Mouse (Mus musculus) testis, adult 2 months (tissue): ENCODE data around the gene Crim1.

Source experiments
- CTCF ChIP-seq: fragments of 200-500 bp; IDR thresholded peaks from 2 replicates; pipeline ENCODE4 v1.5.1; 2012; ENCODE audit warnings: low read depth, mild to moderate bottlenecking, inconsistent platforms, low read length, moderate library complexity; ENCODE audit not compliant: control insufficient read depth, insufficient read depth, insufficient replicate concordance
- POLR2A ChIP-seq: fragments of 200-500 bp; IDR thresholded peaks from 2 replicates; pipeline ENCODE4 v1.6.1; 2012; ENCODE audit warnings: low read depth, mild to moderate bottlenecking, inconsistent platforms, low read length, moderate library complexity; ENCODE audit not compliant: control insufficient read depth

DNA sequence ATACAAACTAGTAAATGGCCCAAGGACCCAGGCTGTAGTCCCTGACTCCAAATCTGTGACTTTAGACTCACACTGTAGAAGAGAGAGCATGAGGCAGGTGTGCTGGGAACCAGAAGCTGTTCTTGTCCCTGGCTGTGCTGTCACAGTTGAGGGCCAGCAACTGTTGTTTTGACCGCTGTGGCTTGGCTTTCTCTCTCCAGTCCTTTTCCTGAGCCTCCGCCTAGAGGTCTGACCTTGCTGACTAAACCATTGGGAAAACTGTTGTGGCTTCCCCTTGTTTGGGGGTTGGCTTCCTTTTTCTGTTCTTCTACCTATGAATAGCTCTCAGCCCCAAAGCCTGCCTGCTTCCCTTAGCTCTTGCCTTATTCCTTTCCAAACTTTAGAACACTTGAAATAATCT is 126.3 kb downstream of the Crim1 start:
- TF ChIP-seq CTCF = no peak
- no peak for TF ChIP-seq POLR2A
